Mouse (Mus musculus): Measurements from ENCODE around the gene Dgkb.

Dgkb gene

DNA sequence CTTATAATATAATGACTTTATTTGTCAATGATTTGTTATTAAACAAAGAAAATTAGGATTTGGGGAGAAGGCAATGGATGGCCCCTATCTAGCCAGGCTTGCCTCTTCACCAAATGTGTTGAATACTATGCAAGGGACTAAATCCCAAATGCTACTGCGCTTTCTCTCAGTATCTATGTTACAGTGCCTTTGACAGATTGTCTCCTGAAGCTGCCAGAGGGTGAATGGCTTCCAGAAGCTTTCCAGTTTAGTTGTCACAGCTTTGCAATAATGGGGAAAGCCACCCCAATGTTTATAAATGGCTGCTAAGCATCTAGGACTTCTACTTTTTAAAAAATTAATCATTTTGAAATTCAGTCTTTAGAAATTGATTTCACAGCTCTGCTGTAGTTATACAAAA is 175.7 kb downstream of the Dgkb start:
- no peak for DNase-seq (ENCODE audit: low read depth, low spot score)

DNA sequence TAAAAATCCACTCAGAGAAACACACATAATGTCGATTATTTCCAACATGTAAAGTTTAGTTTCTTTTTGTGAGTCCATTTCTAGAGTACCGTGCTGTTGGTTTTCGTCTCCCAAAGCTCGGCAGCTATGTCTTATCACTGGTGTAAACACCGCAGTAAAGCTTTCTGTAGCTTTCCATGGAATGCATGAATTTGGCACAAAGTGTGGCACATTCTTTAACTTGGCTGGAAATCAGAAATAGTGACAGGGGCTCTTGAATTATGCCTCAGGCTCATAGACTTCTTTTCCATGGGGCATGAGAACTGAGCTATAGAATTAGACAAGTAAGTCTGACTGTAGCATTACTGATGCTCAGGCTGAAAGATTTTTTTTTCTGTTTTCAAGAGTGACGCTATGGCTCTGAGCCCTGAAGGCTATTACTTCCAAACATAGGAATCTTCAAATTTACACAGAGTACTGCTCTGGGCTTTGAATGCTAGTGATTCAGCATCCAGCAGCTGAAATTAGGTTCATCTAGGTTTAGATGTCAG is 179.0 kb downstream of the Dgkb start:
- DNase-seq (ENCODE audit: low read depth, low spot score): no peak

DNA sequence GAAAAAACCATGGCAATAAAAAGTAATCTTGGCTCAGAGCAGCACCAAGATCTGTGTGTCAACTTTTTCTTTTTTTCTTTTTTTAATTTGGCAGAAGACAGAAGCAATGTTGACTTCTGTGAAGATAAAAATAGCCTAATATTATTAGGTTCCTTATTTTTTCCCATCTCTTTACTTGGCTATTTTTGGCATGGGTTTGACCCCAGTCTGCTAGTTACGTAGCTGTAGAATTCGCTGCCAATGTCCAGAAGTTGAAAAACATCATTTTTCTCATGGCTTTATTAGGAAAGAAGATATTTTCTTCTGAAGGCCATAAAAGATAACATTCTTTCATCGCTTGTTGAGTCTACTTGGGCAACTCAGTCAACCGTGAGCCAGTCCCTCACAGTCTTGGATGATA is 200.1 kb downstream of the Dgkb start:
- DNase-seq (ENCODE audit: low read depth, low spot score): no peak

DNA sequence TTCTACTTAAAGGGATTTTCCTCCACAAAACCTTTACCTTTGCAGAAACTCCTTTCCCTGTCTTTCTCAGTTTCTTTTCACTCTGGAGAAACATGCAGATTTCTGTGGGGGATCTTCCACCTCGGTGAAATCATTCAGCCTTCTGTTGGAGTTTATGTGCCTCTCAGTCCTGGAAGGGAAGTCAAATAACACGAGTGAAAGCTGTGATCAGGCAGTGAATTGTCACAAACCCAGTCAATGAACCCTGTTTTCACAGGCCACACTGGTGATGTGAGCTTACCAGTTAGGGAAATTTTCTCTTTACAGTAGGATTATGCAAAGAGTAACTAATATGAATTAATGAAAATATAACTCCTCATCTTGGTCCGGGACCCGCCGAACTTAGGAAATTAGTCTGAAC is 229.7 kb downstream of the Dgkb start:
- peak; percentile 11 for DNase-seq (ENCODE audit: low read depth, low spot score)

GRCm38 (mm10) chr12:38088224-38088623 is 270.7 kb downstream of the Dgkb start:
- DNase-seq (ENCODE audit: low read depth, low spot score): no peak

DNA sequence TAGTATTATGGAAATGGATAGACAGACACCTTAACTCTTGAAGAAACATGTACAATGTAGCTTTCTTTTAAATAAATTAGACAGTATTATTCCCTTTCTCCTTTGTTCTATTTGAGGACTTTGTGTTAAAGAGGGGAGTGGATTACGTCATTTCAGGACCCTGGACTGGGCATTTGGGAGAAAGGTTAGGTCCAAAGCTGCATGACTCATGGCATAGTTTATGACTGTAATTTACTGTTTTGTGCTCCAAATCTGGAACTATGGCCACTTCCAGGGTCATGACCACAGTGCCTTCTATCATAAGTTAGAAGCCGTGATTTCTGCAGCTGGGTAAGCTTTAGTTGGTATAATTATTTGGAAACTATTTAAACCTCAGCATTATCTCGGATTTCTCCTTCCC is 294.4 kb downstream of the Dgkb start:
- no peak for DNase-seq (ENCODE audit: low read depth, low spot score)

DNA sequence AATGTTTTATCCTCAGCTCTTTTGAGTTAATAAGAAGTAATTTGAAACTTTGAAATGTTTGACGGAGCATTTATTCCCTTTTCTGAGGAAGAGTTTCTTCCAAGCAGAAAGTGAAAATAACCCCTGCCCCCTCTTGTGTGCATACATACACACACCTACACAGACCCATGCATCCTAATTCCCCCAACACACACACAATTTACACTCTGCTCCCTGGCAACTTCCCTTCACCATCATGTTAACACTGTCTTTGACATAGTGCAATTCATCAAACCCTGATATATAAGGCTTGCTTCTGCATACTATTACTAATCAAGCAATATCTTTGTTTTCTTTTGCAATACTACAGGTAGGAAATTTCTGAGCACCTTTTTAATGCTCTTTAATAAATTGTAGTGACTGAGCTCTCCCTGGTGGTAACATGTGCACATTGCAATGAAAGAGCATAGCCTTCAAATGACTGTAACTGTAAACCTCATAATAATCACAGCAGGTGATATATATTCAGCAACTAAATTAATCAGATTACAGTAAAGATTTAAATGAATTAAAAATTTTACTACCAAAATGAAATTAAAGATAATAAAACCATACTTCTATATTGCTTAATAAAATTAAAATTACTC is 297.6 kb downstream of the Dgkb start:
- no peak for DNase-seq (ENCODE audit: low read depth, low spot score)

DNA sequence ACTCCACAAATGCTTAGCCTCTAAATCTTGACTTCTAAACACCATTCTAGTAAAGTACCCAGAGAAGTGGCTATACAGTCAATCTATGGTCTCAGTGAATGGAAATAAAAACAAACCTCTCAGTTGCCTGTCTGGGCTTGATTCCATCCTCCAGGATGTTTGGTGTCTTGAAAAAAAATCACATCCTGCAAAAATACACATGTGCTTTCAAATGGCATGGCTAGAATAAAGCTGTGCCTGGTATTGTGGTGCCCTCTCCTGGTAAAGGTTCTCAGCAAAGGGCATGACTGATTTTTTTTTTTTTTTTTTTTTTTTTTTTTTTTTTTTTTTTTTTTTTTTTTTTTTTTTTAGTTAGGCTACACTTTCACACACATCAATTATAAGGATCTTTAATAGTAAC is 306.0 kb downstream of the Dgkb start:
- DNase-seq (ENCODE audit: low read depth, low spot score): no peak

- no peak for DNase-seq (ENCODE audit: low read depth, low spot score)
These were observed 307.8 kb downstream of the Dgkb start for GRCm38 (mm10) chr12:38125297-38125696.

DNA sequence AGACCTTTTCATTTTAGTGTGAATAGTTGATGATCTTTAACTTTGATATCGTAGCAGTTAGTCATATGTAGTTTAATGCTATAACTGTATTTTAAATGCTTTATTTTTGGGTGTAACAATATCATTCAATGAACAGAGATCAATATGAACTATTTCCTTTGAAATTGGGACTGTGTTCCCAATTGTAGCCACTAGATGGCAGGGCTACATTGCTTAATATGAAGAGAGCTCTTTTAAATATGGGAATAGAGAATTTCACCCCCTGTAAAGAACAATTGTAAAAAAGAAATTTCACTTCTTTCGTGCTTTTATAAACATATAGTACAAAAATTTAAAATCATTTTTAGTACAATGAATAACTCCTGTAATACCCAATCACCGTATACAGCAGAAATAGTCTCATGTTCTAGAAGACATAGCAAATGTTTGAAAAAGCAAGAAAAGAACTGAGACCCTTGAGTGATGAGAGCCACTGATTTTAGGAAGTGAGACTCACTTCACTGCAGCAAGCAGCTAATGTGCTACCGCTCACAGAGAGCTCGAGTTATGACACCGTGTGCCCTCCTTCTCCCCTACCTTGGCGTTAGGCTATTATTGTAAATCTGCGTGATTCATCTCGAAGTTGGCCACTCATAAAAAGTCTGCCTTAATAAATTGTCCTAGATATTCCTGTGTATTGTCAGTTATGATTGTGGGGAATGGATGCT is 312.8 kb downstream of the Dgkb start:
- DNase-seq (ENCODE audit: low read depth, low spot score): no peak

DNA sequence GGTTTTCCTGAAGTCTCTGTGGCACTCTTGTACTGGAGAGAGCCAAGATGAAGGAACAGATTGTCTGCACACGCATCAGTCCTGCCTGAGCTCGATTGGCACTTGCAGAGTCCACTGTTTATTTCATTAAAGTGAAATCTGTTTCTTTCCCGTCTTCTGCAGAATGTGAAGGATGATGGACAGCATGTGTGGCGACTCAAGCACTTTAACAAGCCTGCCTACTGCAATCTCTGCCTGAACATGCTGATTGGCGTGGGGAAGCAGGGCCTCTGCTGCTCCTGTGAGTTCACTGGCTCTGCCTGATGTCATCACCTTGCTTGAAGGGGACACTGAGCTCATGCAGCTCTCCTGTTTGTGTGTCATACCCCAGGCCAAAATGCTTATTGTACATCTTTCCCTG is 318.9 kb downstream of the Dgkb start:
- DNase-seq (ENCODE audit: low read depth, low spot score): no peak

DNA sequence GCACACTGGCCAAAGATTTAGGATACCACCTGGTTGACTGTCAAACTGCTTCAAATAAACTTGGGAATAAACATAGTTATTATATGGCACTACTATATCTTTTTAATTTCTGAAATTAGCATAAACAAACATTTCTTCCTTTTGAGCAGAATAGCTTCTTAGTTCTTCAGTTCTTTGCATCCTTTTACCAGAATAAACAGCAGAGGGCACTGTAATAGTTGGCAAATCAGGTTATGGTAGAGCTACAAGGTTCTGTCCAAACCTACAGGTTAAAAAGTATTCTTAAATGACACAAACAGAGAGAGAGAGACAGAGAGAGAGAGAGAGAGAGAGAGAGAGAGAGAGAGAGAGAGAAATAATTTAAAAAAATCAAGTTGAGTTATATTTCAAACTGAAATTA is 322.5 kb downstream of the Dgkb start:
- DNase-seq (ENCODE audit: low read depth, low spot score): no peak

GRCm38 (mm10) chr12:38232665-38233064 is 415.1 kb downstream of the Dgkb start:
- no peak for DNase-seq (ENCODE audit: low read depth, low spot score)

- no peak for DNase-seq (ENCODE audit: low read depth, low spot score)
These were observed 451.3 kb downstream of the Dgkb start for GRCm38 (mm10) chr12:38268856-38269255.

DNA sequence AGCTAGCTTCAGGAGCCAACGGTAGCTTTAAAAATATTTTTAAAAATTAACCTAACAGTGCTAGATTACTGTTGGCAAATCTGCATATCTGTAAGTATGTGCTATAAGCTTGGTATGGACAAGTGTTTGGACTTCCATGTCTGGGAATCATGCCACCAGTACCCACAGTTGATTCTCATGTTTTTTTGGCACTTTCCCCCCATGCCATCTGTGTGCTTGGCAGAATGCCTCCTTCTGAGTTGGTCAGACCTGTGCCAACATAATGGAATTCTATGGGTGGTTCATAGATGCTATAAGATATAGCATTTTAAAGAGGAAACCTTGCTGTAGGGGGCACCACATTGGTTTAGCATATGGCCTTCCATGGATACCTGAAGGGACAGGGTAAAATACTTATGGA is 484.0 kb downstream of the Dgkb start:
- DNase-seq (ENCODE audit: low read depth, low spot score): no peak

GRCm38 (mm10) chr12:38303841-38304240 is 486.3 kb downstream of the Dgkb start:
- DNase-seq (ENCODE audit: low read depth, low spot score): no peak

DNA sequence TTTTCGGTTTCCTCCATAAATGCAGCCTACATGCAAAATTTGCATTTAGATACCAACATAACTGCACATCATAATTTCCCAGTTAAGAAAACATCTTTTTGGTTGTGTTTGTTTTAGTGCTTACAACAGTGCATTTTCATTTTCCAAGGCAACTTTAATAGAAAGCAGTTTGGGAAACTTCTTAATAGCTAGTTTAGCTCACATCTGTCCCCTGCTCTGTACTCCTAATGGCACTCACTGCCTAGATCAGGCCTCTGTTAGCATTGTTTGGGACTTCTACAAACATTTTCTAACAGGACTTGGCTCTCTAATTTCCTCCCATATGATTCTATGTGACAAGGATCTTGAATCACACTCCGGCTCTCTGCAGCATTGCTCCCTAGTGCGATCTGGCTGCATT is 486.7 kb downstream of the Dgkb start:
- DNase-seq (ENCODE audit: low read depth, low spot score): no peak

GRCm38 (mm10) chr12:38309885-38310284 is 492.4 kb downstream of the Dgkb start:
- DNase-seq (ENCODE audit: low read depth, low spot score): no peak

- no peak for DNase-seq (ENCODE audit: low read depth, low spot score)
These were observed 510.3 kb downstream of the Dgkb start for GRCm38 (mm10) chr12:38327729-38328271.

DNA sequence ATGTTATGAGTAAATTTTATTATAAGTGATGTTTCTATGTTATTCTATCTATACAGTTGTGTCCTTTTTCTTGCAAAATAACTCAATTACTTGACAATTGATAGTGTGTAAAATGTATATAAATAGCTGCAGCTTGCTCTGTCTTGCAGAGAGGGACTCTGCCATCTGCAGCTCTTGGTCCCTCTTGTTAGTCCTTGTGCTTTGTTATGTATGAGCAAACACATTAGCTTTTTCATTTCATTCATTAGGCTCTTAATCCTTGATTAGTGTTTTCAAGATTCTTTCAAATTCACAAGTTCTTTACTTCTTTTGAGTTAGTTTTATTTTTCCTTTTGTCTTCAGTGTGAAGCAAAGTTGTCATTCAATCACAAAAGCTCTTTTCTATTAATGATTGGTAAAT is 511.3 kb downstream of the Dgkb start:
- DNase-seq (ENCODE audit: low read depth, low spot score): no peak

DNA sequence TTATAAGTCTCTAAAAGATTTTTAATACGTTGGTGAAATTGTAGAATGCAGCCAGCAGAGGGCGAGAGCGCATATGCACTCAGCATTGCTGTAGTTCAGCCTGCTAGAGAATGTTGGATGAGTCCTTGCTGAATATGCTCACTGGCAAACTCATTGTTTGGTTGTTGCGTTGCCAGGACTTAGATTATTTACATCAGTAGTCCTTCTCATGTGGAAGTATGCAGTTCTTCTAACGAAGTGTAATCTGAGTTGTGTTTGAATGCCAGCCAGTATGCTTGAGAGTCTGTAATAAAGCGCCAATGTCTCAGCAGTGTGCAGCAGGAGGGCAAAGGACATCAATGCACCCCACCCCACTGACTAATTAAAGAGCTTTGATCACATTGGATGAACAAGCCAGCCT is 525.1 kb downstream of the Dgkb start:
- peak; percentile 24 for DNase-seq (ENCODE audit: low read depth, low spot score)

GRCm38 (mm10) chr12:38352481-38352880 is 535.0 kb downstream of the Dgkb start:
- DNase-seq (ENCODE audit: low read depth, low spot score): no peak

DNA sequence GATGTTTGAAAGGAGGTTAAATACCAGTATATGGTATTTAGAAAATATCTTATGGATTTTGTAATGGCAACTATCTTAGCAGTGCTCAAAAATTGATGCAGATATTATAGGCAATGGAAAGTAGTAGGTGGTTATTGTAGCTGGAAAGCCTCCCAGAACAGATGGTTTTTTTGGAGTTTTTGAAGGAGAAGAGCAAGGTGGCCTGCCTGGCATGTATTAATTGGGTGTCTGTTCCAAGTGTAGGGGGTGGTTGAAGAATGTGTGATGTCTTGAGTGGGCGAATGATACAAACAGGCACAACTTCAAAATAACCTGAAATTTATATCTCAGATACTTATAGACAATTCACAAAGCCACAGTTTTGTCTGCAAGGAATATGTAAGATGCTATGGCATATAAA is 538.9 kb downstream of the Dgkb start:
- DNase-seq (ENCODE audit: low read depth, low spot score): no peak
